Mouse (Mus musculus) sigmoid colon, adult 10 weeks (tissue): ENCODE measurements around the gene Hs3st4. TPM values are rescaled to one million over a fixed set of nuclear protein-coding genes. Genes with fewer than 3 reads are reported as not detected.

Experiments
- polyA plus RNA-seq: library from polyadenylated mRNA; stranded (reverse); fragments of 350-450 nt; fragmentation: Illumina TruSeq; extraction: RNeasy Lipid Tissue Mini Kit (QIAGEN cat#74804); gene quantifications from one replicate; pipeline ENCODE4 v1.2.3, GENCODE M21; 2014; ENCODE audit warnings: low read depth, low replicate concordance

The Hs3st4 gene
- polyA plus RNA-seq = not detected

DNA sequence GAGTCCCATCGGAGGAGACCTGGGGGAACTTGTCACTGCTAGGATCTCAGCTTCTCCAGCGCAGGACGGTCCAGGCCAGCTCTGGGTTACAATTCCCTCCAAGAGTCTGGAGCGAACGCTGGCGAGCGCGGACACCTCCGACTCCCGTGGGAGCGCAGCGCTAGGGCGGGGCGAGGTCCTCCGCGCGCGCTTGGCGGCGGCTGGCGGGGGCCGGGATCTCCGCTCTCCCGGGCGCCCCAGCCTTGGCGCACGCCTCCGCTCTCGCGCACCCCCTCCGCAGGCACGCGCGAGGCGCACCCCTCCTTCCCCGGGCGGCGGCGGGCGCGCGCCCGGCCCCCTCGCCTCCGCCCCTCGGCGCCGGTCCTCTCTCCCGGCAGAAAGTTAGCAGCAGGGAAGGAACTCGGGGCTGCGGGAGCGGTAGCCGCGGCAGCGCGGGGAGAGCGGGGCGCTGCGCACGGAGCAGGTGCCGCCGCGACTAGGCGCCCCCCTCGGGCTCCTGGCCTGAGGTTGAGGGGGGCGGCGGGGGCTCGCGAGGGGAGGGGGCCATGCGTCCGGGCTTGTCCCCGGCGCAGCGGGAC, at the start of gene Hs3st4:
Hs3st4 (plus strand) TSS at position 409 of the 578 bp plus-strand sequence.

